ENCODE assay signal across 11 mouse cellular contexts in the genomic region with DNA sequence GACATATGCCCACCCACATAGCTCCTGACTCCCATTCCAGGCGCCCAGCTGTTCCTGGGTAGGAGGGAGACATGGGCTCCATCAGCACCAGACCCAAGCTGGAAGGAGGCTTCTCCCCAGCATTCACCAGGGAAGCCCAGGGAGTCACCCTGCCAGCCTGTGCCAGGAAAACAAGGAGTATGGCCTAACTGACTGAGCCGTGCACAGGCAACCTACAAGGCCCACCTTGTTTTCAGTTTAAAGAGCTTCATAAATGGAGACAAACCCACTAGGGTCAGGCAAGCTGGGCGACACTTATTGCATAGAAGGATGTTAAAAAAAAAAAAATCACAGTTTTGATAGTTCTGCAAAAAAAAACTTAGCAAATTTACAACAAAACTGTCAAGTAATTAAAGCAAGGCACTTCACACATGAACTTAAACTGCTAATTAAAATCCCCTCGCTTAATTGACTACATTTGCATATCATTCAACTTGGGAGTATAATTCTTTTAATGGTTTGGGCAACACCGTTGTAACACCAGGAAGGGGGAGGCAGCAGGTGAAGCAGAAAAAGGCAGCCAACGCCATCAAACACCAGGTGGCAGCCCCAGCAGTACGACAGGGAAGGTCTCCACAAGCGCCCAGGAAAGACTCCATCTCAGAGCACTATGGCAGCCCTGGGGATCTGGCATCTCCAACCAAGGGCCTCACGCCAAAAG. TPM values are rescaled to one million over a fixed set of nuclear protein-coding genes. Genes with fewer than 3 reads are reported as not detected.
DNase-seq lines count a peak whose midpoint lies in the region; ATAC-seq lines count a peak whose summit lies in the region.
"Had no signal": no experiment of that assay in that cellular context is flagged by ENCODE, and none has a peak within 500 bp of the region (broad histone marks: within the 10 kb centered on the region; RNA-seq: fewer than 3 reads in every experiment).

No protein-coding gene starts in this region.

- 67% methylated on average over 9 of the region's 9 CpGs for WGBS in hindbrain, embryonic 12.5 days
- WGBS in neural tube, embryonic 15.5 days: 32% methylated on average over 9 of the region's 9 CpGs
- 65% methylated on average over 9 of the region's 9 CpGs for WGBS in kidney, embryonic 16.5 days

- H3K27me3 ChIP-seq in hindbrain, embryonic 12.5 days: no peaks in the 10 kb centered on the region
- H3K27me3 ChIP-seq in neural tube, embryonic 15.5 days (replicated peaks): no peaks in the 10 kb centered on the region
- H3K27me3 ChIP-seq in kidney, embryonic 16.5 days (ENCODE audit: insufficient read depth, low read length): no peaks in the 10 kb centered on the region
- H3K27me3 ChIP-seq: kidney, embryonic 15.5 days; midbrain, embryonic 12.5 days; Patski had no signal

- peak; percentile 78 for DNase-seq in retina, postnatal 1 day
- DNase-seq in retina, embryonic 14.5 days (ENCODE audit: low spot score): no peak
- DNase-seq in cerebellum, postnatal 10 days: peak; percentile 66 to 80
- no peak for DNase-seq in adrenal gland, postnatal 10 days

- no peaks in the 10 kb centered on the region for H3K9me3 ChIP-seq in hindbrain, embryonic 12.5 days (replicated peaks)
- no peaks in the 10 kb centered on the region for H3K9me3 ChIP-seq in neural tube, embryonic 15.5 days (replicated peaks)
- H3K9me3 ChIP-seq in kidney, embryonic 16.5 days (ENCODE audit: low read length): no peaks in the 10 kb centered on the region
- H3K9me3 ChIP-seq: kidney, embryonic 15.5 days; midbrain, embryonic 12.5 days had no signal

- no peak overlapping the region for H3K27ac ChIP-seq in hindbrain, embryonic 12.5 days
- peak overlapping the region; percentile 58 for H3K27ac ChIP-seq in neural tube, embryonic 15.5 days (replicated peaks)
- no peak overlapping the region for H3K27ac ChIP-seq in kidney, embryonic 16.5 days (ENCODE audit: low read length)
- H3K27ac ChIP-seq: kidney, embryonic 15.5 days; midbrain, embryonic 12.5 days had no signal

- H3K4me1 ChIP-seq in hindbrain, embryonic 12.5 days: peaks cover 70% of the 10 kb centered on the region
- H3K4me1 ChIP-seq in neural tube, embryonic 15.5 days: peaks cover 91% of the 10 kb centered on the region
- H3K4me1 ChIP-seq in kidney, embryonic 16.5 days (ENCODE audit: insufficient read depth, low read length): peaks cover 73% of the 10 kb centered on the region

- H3K9ac ChIP-seq in hindbrain, embryonic 12.5 days: peak overlapping the region; percentile 8; the same call in 1 of the 2 replicates
- no peak overlapping the region for H3K9ac ChIP-seq in neural tube, embryonic 15.5 days (replicated peaks)
- no peak overlapping the region for H3K9ac ChIP-seq in kidney, embryonic 16.5 days (replicated peaks; ENCODE audit: low read length)
- H3K9ac ChIP-seq: kidney, embryonic 15.5 days; midbrain, embryonic 12.5 days had no signal

- ATAC-seq in hindbrain, embryonic 12.5 days (ENCODE audit: low FRiP score): no peak
- no peak for ATAC-seq in neural tube, embryonic 15.5 days (ENCODE audit: low FRiP score)
- no peak for ATAC-seq in kidney, embryonic 16.5 days (ENCODE audit: low FRiP score, low TSS enrichment)
- ATAC-seq in erythroblast, adult 5-6 weeks (replicated peaks; ENCODE audit: low FRiP score, poor library complexity, severe bottlenecking): no peak
- ATAC-seq: Patski had no signal

- no peak overlapping the region for H3K4me3 ChIP-seq in hindbrain, embryonic 12.5 days
- no peak overlapping the region for H3K4me3 ChIP-seq in neural tube, embryonic 15.5 days (replicated peaks)
- no peak overlapping the region for H3K4me3 ChIP-seq in kidney, embryonic 16.5 days (ENCODE audit: low read length)
- H3K4me3 ChIP-seq: kidney, embryonic 15.5 days; midbrain, embryonic 12.5 days had no signal

- 0 out of 2 replicates have a peak, but pooled peaks cover 12% of the 10 kb centered on the region for H3K36me3 ChIP-seq in hindbrain, embryonic 12.5 days
- peaks cover 4% of the 10 kb centered on the region; the same call in 1 of the 2 replicates for H3K36me3 ChIP-seq in neural tube, embryonic 15.5 days
- peaks cover 7% of the 10 kb centered on the region; the same call in 1 of the 2 replicates for H3K36me3 ChIP-seq in kidney, embryonic 16.5 days (ENCODE audit: insufficient read depth, low read length)
- H3K36me3 ChIP-seq: midbrain, embryonic 12.5 days had no signal

- H3K4me2 ChIP-seq in hindbrain, embryonic 12.5 days (replicated peaks): no peak overlapping the region
- peak overlapping the region; percentile 17 for H3K4me2 ChIP-seq in neural tube, embryonic 15.5 days
- no peak overlapping the region for H3K4me2 ChIP-seq in kidney, embryonic 16.5 days (replicated peaks; ENCODE audit: low read depth, low read length)
- H3K4me2 ChIP-seq: kidney, embryonic 15.5 days; midbrain, embryonic 12.5 days had no signal

RNA-seq across cellular contexts. Expression of gene Ski, which starts 9.2 kb away (rescaled TPM):
- 12.6 and 13.5 TPM in 2 replicates for polyA plus RNA-seq in hindbrain, embryonic 12.5 days (2016; fragmentation: Nextera tagmentation; extraction: Ambion mirVana)
- polyA plus RNA-seq in neural tube, embryonic 15.5 days (2015; fragmentation: Nextera tagmentation; extraction: Ambion mirVana): 10.0 and 10.6 TPM in 2 replicates
- polyA plus RNA-seq in kidney, embryonic 16.5 days (2015; fragmentation: Nextera tagmentation; extraction: Ambion mirVana): 14.5 and 15.9 TPM in 2 replicates
- 8.8 and 10.8 TPM in 2 replicates for total RNA-seq in erythroblast, adult 5-6 weeks (2015; ENCODE audit: low replicate concordance)
- 2.8 and 3.4 TPM in 2 replicates for total RNA-seq in erythroblast, adult 5-6 weeks (2017; ENCODE audit: low replicate concordance)
- total RNA-seq in adrenal gland, postnatal 10 days (2021): 10 to 100 TPM; 65.3 to 80.4 TPM

RNA-seq across cellular contexts. Expression of gene Faap20, which starts 36.4 kb away (rescaled TPM):
- polyA plus RNA-seq in hindbrain, embryonic 12.5 days (2016; fragmentation: Nextera tagmentation; extraction: Ambion mirVana): 90.8 and 98.6 TPM in 2 replicates
- polyA plus RNA-seq in neural tube, embryonic 15.5 days (2015; fragmentation: Nextera tagmentation; extraction: Ambion mirVana): 69.7 and 73.1 TPM in 2 replicates
- polyA plus RNA-seq in kidney, embryonic 16.5 days (2015; fragmentation: Nextera tagmentation; extraction: Ambion mirVana): 77.4 and 77.8 TPM in 2 replicates
- total RNA-seq in erythroblast, adult 5-6 weeks (2015; ENCODE audit: low replicate concordance): 5.4 and 8.1 TPM in 2 replicates
- total RNA-seq in erythroblast, adult 5-6 weeks (2017; ENCODE audit: low replicate concordance): 2.9 and 3.5 TPM in 2 replicates
- total RNA-seq in adrenal gland, postnatal 10 days (2021): 10 to 100 TPM; 41.1 to 47.3 TPM

Comparison
In these comparisons a context has a peak if more than half of its experiments do, and no peak if none do; other contexts are left out.
1. DNase-seq: peak in retina, postnatal 1 day (single experiment) and cerebellum, postnatal 10 days (2 of 2); none in retina, embryonic 14.5 days (single experiment) and adrenal gland, postnatal 10 days (single experiment).